In the genomic region with DNA sequence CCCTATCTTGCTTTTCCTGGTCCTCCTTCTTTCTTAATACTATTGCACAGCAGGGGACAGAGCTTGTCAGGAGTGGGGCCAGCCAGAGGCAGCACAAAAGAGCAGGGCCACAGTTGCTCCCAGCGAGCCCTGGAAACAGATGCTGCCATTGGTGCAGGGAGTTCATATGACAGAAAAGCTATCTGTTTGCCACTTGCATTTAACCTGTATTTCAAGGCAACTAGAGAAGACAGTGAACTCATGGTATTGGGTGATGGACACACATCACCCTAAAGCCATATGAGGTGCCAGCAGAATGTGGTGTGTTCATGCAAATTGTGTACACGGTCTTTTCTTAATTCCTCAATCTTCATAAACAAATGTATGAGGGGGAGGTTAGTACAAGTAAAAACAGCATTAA, we compare ENCODE assay signal across 14 mouse cellular contexts.
A peak's percentile ranks its signal among the peaks of the same experiment; 100 is the strongest.
DNase-seq lines count a peak whose midpoint lies in the region; ATAC-seq and TF ChIP-seq lines count a peak whose summit lies in the region.
"Had no signal": no experiment of that assay in that cellular context is flagged by ENCODE, and none has a peak within 500 bp of the region (broad histone marks: within the 10 kb centered on the region; RNA-seq: fewer than 3 reads in every experiment).

No protein-coding gene starts in this region.

- H3K9ac ChIP-seq in heart, embryonic 12.5 days = no peak overlapping the region
- no peak overlapping the region for H3K9ac ChIP-seq in hindbrain, embryonic 12.5 days
- no peak overlapping the region for H3K9ac ChIP-seq in midbrain, embryonic 14.5 days (replicated peaks; ENCODE audit: low read length)

- no peak overlapping the region for H3K4me3 ChIP-seq in heart, embryonic 12.5 days
- H3K4me3 ChIP-seq in embryonic facial prominence, embryonic 10.5 days = no peak overlapping the region
- no peak overlapping the region for H3K4me3 ChIP-seq in hindbrain, embryonic 12.5 days
- H3K4me3 ChIP-seq in midbrain, embryonic 14.5 days (replicated peaks; ENCODE audit: low read depth, low read length) = no peak overlapping the region
- no peak overlapping the region for H3K4me3 ChIP-seq in left cerebral cortex, adult 2 months
- H3K4me3 ChIP-seq: erythroblast, embryonic 14.5 days had no signal

- no peaks in the 10 kb centered on the region for H3K9me3 ChIP-seq in heart, embryonic 12.5 days (replicated peaks)
- H3K9me3 ChIP-seq in embryonic facial prominence, embryonic 10.5 days = no peaks in the 10 kb centered on the region
- H3K9me3 ChIP-seq in hindbrain, embryonic 12.5 days (replicated peaks) = no peaks in the 10 kb centered on the region
- H3K9me3 ChIP-seq in midbrain, embryonic 14.5 days (ENCODE audit: control insufficient read depth, low read length) = no peaks in the 10 kb centered on the region

- H3K36me3 ChIP-seq in heart, embryonic 12.5 days = no peaks in the 10 kb centered on the region
- no peaks in the 10 kb centered on the region for H3K36me3 ChIP-seq in embryonic facial prominence, embryonic 10.5 days (replicated peaks)
- H3K36me3 ChIP-seq in hindbrain, embryonic 12.5 days = no peaks in the 10 kb centered on the region
- no peaks in the 10 kb centered on the region for H3K36me3 ChIP-seq in midbrain, embryonic 14.5 days (ENCODE audit: control insufficient read depth, insufficient read depth, low read length)

- peak overlapping the region; percentile 51; the same call in 1 of the 2 replicates for H3K27ac ChIP-seq in heart, embryonic 12.5 days (ENCODE audit: poor library complexity, severe bottlenecking)
- peak overlapping the region; percentile 72 for H3K27ac ChIP-seq in embryonic facial prominence, embryonic 10.5 days (replicated peaks)
- peak overlapping the region; percentile 94 for H3K27ac ChIP-seq in hindbrain, embryonic 12.5 days
- H3K27ac ChIP-seq in midbrain, embryonic 14.5 days (replicated peaks; ENCODE audit: low read depth, low read length) = peak overlapping the region; percentile 83
- H3K27ac ChIP-seq in left cerebral cortex, adult 2 months = no peak overlapping the region

- H3K4me2 ChIP-seq in heart, embryonic 12.5 days = no peak overlapping the region
- peak overlapping the region; percentile 17; the same call in 1 of the 2 replicates for H3K4me2 ChIP-seq in hindbrain, embryonic 12.5 days (replicated peaks)
- no peak overlapping the region for H3K4me2 ChIP-seq in midbrain, embryonic 14.5 days (ENCODE audit: low read length)

- peaks cover 25% of the 10 kb centered on the region for H3K4me1 ChIP-seq in heart, embryonic 12.5 days (replicated peaks)
- peaks cover 42% of the 10 kb centered on the region for H3K4me1 ChIP-seq in embryonic facial prominence, embryonic 10.5 days
- H3K4me1 ChIP-seq in hindbrain, embryonic 12.5 days = peaks cover 41% of the 10 kb centered on the region
- peaks cover 37% of the 10 kb centered on the region for H3K4me1 ChIP-seq in midbrain, embryonic 14.5 days (ENCODE audit: control insufficient read depth, insufficient read depth, low read length)

- intact Hi-C loops in left cerebral cortex, adult 2 months (cut with DNase I) = no loop called here

- DNase-seq in heart, postnatal 4 days = no peak
- DNase-seq in embryonic facial prominence, embryonic 10.5 days (ENCODE audit: low spot score) = no peak
- DNase-seq in midbrain, embryonic 14.5 days = peak; percentile 68
- no peak for DNase-seq in liver
- no peak for DNase-seq in left cerebral cortex, adult 2 months (ENCODE audit: extremely low spot score in 1 of 2, low spot score in 2 of 2)
- DNase-seq in kidney, postnatal 10 days = no peak
- DNase-seq: adrenal gland, adult 2 months; B cell, adult 2 months; cerebellum, adult 18-20 months; kidney, adult 2 months; lung, adult 18-20 months had no signal

- WGBS in heart, embryonic 12.5 days = 49% methylated on average over 2 of the region's 2 CpGs
- WGBS in embryonic facial prominence, embryonic 10.5 days = 41% methylated on average over 2 of the region's 2 CpGs
- WGBS in hindbrain, embryonic 12.5 days = 11% methylated on average over 2 of the region's 2 CpGs
- 9% methylated on average over 2 of the region's 2 CpGs for WGBS in midbrain, embryonic 14.5 days

- H3K27me3 ChIP-seq in heart, embryonic 12.5 days (replicated peaks) = no peaks in the 10 kb centered on the region
- no peaks in the 10 kb centered on the region for H3K27me3 ChIP-seq in embryonic facial prominence, embryonic 10.5 days (replicated peaks; ENCODE audit: low read depth, poor library complexity, severe bottlenecking)
- no peaks in the 10 kb centered on the region for H3K27me3 ChIP-seq in hindbrain, embryonic 12.5 days
- H3K27me3 ChIP-seq in midbrain, embryonic 14.5 days (ENCODE audit: control insufficient read depth, insufficient read depth, low read length) = no peaks in the 10 kb centered on the region

- ATAC-seq in heart, embryonic 12.5 days (ENCODE audit: insufficient number of reproducible peaks, low FRiP score) = no peak
- peak; percentile 85 for ATAC-seq in hindbrain, embryonic 12.5 days (ENCODE audit: low FRiP score)
- peak; percentile 69 for ATAC-seq in midbrain, embryonic 14.5 days (ENCODE audit: low FRiP score, low TSS enrichment)

- no peak for TF ChIP-seq CTCF in left cerebral cortex, adult 2 months (IDR thresholded peaks at IDR 0.05)
